Mouse (Mus musculus): ENCODE measurements around the gene Tmem170b. TPM values are rescaled to one million over a fixed set of nuclear protein-coding genes. Genes with fewer than 3 reads are reported as not detected.

Gene Tmem170b
- polyA plus RNA-seq, 1 experiment from 2014 or later: 11.0 TPM

DNA sequence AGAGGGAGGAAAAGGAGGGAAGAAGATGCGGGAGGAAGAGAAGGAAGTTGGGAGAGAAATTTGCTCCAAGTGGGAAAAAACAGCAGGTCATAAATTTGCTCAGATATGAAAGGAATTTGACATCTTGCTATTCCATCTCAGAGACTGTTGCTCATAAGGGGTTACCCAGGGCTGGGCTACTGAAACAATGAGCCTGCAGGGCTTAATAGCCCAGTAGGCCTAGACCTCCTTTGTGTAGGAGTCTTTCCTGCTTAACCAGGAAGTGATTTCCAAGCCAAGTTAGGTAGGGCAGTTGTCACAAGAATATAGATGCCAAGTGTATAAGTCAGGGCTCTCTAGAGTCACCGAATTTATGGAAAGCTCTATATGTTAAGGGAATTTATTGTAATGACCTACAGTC is 48.1 kb downstream of the Tmem170b start:
- H3K9me3 ChIP-seq (ENCODE audit: control insufficient read depth, low read length): no peaks in the 10 kb centered on the region
- H3K36me3 ChIP-seq (ENCODE audit: control insufficient read depth, insufficient read depth, low read length): no peaks in the 10 kb centered on the region
- no peaks in the 10 kb centered on the region for H3K27me3 ChIP-seq (ENCODE audit: control insufficient read depth, insufficient read depth, low read depth, low read length)
- WGBS: 64% methylated on average over 2 of the region's 2 CpGs
- no peak overlapping the region for H3K4me3 ChIP-seq (ENCODE audit: low read length)
- ATAC-seq (ENCODE audit: low read depth): no peak
- no peak overlapping the region for H3K27ac ChIP-seq (ENCODE audit: low read length)
- no peak overlapping the region for H3K4me2 ChIP-seq (ENCODE audit: low read depth, low read length)
- 0 out of 2 replicates have a peak, but pooled peaks cover 3% of the 10 kb centered on the region for H3K4me1 ChIP-seq (replicated peaks; ENCODE audit: control insufficient read depth, insufficient read depth, low read length)
- no peak overlapping the region for H3K9ac ChIP-seq (ENCODE audit: low read length)

DNA sequence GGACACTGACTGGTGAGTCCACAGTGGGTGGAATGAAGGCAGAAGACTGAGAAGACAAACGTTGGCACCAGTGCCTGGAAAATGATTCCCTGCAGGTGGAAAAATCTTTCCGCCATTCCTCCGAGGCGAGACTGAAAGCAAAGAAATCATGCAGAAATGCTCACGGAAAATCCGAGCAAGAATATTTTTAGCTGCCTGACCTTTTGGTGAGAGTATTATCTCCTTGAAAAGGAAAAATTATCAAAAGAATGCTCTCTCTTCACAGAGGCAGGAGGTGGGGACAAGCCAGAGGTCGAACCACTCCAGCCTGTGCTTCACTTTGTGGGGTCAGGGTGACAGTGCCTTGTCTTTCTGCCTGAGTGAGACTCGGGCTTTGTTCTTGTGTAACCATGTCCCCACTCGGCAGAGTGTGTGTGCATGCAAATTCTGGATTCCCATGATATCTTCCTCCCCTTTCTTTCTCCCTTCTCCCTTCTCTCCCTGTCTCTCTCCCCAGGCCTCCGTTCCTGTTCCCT is 49.9 kb downstream of the Tmem170b start:
- Histone ChIP-seq H3K9me3 (ENCODE audit: control insufficient read depth, low read length) (no peaks in the 10 kb centered on the region), H3K36me3 (ENCODE audit: control insufficient read depth, insufficient read depth, low read length) (no peaks in the 10 kb centered on the region), H3K4me3 (ENCODE audit: low read length) (no peak overlapping the region), H3K4me1 (replicated peaks; ENCODE audit: control insufficient read depth, insufficient read depth, low read length) (0 out of 2 replicates have a peak, but pooled peaks cover 6% of the 10 kb centered on the region), H3K27ac (ENCODE audit: low read length) (no peak overlapping the region), H3K27me3 (ENCODE audit: control insufficient read depth, insufficient read depth, low read depth, low read length) (no peaks in the 10 kb centered on the region), H3K4me2 (ENCODE audit: low read depth, low read length) (no peak overlapping the region), H3K9ac (ENCODE audit: low read length) (no peak overlapping the region)
- 48% methylated on average over 10 of the region's 10 CpGs for WGBS
- ATAC-seq (ENCODE audit: low read depth): no peak

DNA sequence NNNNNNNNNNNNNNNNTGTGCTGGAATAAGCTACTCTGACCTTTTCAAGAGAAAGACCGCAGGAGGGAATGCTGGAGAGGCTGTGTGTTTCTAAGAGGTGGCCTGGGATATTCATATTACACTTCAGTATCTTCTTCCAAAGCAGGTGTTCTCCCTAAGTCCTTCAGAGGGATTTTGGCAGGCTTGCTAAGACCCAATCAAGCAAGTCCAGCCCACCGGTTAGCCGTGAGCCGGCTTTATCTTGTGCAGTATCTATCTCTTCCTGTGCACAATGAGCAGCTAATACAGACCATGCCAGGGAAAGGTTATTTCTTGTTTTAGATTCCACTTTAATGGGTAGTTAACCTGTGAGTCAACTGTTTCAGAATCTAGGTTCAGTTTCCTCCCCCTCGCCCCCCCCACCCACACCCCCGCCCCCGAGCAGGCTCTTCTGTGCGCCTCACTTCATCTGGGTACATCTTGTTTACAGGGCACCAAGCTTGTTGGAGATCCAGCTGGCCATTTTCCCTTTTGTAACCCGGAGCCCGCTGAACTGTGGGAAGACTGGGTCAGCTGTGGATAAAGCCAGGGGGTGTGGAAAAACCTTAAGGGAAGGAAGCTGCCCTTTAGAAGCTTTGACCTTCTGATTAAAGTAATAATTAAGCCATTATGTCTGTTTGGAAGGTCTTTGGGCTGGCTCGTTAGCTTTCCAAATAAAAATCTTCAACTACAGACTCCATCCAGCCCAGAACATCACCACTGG is 54.5 kb downstream of the Tmem170b start:
- peaks cover 15% of the 10 kb centered on the region for H3K4me1 ChIP-seq (replicated peaks; ENCODE audit: control insufficient read depth, insufficient read depth, low read length)
- ATAC-seq (ENCODE audit: low read depth): no peak
- 61% methylated on average over 11 of the region's 11 CpGs for WGBS
- H3K27ac ChIP-seq (ENCODE audit: low read length): no peak overlapping the region
- no peak overlapping the region for H3K4me2 ChIP-seq (ENCODE audit: low read depth, low read length)
- H3K9me3 ChIP-seq (ENCODE audit: control insufficient read depth, low read length): no peaks in the 10 kb centered on the region
- H3K9ac ChIP-seq (ENCODE audit: low read length): no peak overlapping the region
- H3K36me3 ChIP-seq (ENCODE audit: control insufficient read depth, insufficient read depth, low read length): no peaks in the 10 kb centered on the region
- no peak overlapping the region for H3K4me3 ChIP-seq (ENCODE audit: low read length)
- no peaks in the 10 kb centered on the region for H3K27me3 ChIP-seq (ENCODE audit: control insufficient read depth, insufficient read depth, low read depth, low read length)

DNA sequence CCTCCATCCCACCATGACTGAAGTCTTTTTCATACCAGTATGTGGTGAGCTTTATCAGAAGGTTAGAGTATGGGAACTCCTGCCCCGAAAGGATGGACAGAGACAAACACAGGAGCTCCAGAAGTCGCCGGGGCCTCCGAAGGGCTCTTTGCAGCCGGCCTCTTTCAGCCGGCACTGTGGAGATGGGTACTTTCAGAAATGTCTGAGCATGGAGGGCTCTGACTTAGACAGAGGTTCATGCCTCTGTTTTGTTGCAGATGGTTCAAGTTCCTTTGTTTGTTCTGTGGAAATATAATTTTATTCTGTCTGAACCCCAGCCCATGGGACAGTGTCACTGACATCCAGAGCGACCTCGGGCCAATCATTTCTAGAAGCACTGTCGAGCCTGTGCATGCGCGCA is 55.4 kb downstream of the Tmem170b start:
- no peak overlapping the region for H3K9ac ChIP-seq (ENCODE audit: low read length)
- ATAC-seq (ENCODE audit: low read depth): no peak
- peaks cover 15% of the 10 kb centered on the region for H3K4me1 ChIP-seq (replicated peaks; ENCODE audit: control insufficient read depth, insufficient read depth, low read length)
- no peaks in the 10 kb centered on the region for H3K36me3 ChIP-seq (ENCODE audit: control insufficient read depth, insufficient read depth, low read length)
- WGBS: 85% methylated on average over 11 of the region's 11 CpGs
- H3K4me2 ChIP-seq (ENCODE audit: low read depth, low read length): no peak overlapping the region
- H3K27me3 ChIP-seq (ENCODE audit: control insufficient read depth, insufficient read depth, low read depth, low read length): no peaks in the 10 kb centered on the region
- no peak overlapping the region for H3K27ac ChIP-seq (ENCODE audit: low read length)
- no peak overlapping the region for H3K4me3 ChIP-seq (ENCODE audit: low read length)
- H3K9me3 ChIP-seq (ENCODE audit: control insufficient read depth, low read length): no peaks in the 10 kb centered on the region

DNA sequence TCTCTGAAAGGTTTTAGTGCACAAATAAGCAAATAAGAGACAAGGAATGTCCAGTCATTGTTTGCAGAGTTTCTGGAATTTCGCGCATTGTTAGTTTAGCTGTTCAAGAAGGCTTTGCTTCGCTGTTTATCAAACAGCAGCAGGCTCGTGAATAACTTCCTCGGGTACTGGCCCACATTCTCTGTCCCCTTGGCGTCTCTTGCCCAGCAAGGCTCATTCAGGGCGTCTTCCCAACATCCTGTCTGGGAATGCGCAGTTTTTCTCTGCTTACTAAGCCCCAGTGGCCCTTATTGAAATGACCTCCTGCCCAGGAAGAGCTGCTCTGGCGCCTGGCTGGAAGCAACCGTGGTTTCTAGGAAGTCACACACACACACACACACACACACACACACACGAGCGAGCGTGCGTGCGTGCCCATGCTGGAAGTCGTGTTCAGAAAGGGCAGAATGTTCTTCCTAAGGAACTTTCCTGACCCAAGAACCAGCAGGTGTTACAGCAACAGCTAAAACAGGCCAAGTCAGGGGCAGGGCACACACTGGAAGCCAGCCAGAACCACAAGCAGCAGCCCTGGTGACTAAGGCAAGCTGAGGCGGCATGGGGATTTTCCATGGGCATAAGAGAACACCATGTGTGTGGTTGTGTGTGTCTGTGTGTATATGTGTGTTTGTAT is 56.8 kb downstream of the Tmem170b start:
- Histone ChIP-seq H3K9ac (ENCODE audit: low read length) (peak overlapping the region; percentile 36), H3K4me3 (ENCODE audit: low read length) (no peak overlapping the region), H3K9me3 (ENCODE audit: control insufficient read depth, low read length) (no peaks in the 10 kb centered on the region), H3K4me2 (ENCODE audit: low read depth, low read length) (peak overlapping the region; percentile 21), H3K27me3 (ENCODE audit: control insufficient read depth, insufficient read depth, low read depth, low read length) (no peaks in the 10 kb centered on the region), H3K27ac (ENCODE audit: low read length) (peak overlapping the region; percentile 70), H3K4me1 (replicated peaks; ENCODE audit: control insufficient read depth, insufficient read depth, low read length) (peaks cover 15% of the 10 kb centered on the region), H3K36me3 (ENCODE audit: control insufficient read depth, insufficient read depth, low read length) (no peaks in the 10 kb centered on the region)
- ATAC-seq (ENCODE audit: low read depth): peak; percentile 90
- WGBS: 16% methylated on average over 17 of the region's 17 CpGs

DNA sequence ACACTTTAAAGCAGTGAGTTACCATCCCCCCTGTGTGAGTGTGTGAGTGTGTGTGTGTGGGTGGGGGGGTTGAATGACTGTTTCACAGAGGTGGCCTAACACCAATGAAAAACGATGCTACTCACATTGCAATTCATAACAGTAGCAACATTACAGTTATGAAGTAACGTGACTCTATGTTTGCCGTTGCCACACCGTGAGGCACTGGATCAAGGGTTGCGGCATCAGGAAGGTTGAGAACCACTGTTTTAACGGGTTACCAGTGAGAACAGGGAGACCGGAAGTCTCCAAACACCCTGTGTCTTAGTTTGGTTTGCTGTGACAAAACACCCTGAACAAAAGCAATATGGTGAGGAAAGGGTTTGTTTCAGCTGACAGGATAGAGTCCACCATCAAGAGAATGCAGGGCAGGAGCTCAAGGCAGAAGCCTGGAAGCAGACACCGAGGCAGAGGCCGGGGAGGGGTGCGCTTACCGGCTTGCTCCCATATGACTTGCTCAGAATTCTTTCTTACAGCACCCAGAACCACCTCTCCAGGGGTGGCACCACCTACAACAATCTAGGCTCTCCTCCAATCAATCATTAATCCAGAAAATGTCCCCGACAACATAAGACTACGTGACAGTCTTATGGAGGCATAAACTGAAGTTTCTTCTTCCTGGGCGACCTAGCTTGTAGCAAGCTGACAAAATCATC is 57.9 kb downstream of the Tmem170b start:
- Histone ChIP-seq H3K4me1 (replicated peaks; ENCODE audit: control insufficient read depth, insufficient read depth, low read length) (peaks cover 15% of the 10 kb centered on the region), H3K9me3 (ENCODE audit: control insufficient read depth, low read length) (no peaks in the 10 kb centered on the region), H3K27ac (ENCODE audit: low read length) (no peak overlapping the region), H3K9ac (ENCODE audit: low read length) (no peak overlapping the region), H3K4me3 (ENCODE audit: low read length) (no peak overlapping the region), H3K4me2 (ENCODE audit: low read depth, low read length) (no peak overlapping the region), H3K36me3 (ENCODE audit: control insufficient read depth, insufficient read depth, low read length) (no peaks in the 10 kb centered on the region), H3K27me3 (ENCODE audit: control insufficient read depth, insufficient read depth, low read depth, low read length) (no peaks in the 10 kb centered on the region)
- WGBS: 79% methylated on average over 14 of the region's 14 CpGs
- ATAC-seq (ENCODE audit: low read depth): no peak

DNA sequence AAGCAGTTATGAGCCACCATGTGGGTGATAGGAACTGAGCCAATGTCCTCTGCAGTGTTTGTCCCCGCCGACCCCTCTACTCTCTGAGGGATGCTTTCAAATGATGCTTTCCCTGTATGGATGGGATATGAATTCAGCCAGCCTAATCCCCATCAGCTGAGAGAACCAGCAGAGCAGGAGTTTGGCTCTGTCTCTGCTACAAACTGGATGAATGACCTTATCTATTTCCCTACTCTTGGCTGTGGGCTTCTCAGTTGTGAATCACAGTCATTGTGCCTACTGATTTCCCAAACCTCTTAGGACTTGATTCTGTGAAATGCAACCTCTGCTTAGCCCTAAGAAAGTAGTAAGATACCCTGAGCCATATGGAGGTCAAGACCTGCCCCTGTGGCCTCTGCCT is 64.2 kb downstream of the Tmem170b start:
- H3K27ac ChIP-seq (ENCODE audit: low read length): no peak overlapping the region
- H3K4me1 ChIP-seq (replicated peaks; ENCODE audit: control insufficient read depth, insufficient read depth, low read length): no peaks in the 10 kb centered on the region
- no peak for ATAC-seq (ENCODE audit: low read depth)

DNA sequence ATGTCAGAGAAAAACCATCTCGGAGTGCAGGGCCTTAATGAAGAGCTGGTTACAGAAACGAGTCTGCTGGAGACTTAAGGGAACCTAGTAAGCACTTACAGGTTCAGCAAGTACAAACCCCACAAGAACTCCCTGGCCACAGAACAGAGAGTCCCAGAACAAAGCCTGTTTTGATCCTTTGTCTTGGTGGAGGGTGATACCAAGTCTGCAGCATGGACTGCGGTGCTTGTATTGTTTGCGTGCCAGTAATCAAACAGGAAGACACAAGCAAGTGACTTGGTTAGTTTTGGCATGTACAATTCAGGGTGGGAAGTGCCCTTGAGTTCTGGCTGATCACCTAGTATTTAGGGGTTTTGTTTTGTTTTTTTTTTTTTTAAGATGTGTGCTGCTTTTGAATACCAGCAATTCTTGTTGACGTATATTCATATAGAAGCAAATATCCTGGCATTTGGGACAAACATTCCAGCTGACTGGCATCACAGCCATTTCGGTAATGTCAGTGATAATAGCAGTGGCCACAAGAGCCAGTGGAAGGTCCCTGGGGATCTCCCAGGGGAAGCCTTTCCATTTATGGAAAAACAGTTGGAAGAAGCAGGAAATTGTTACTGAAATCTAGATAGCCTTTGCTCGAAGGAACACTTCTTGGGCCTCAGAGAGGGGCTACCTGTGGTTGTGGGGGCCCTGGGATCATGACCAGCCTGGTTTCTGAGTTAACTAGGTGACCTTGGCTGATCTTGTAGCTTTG is 64.9 kb downstream of the Tmem170b start:
- Histone ChIP-seq H3K27me3 (ENCODE audit: control insufficient read depth, insufficient read depth, low read depth, low read length) (no peaks in the 10 kb centered on the region), H3K9me3 (ENCODE audit: control insufficient read depth, low read length) (no peaks in the 10 kb centered on the region), H3K4me2 (ENCODE audit: low read depth, low read length) (no peak overlapping the region), H3K4me1 (replicated peaks; ENCODE audit: control insufficient read depth, insufficient read depth, low read length) (no peaks in the 10 kb centered on the region), H3K9ac (ENCODE audit: low read length) (no peak overlapping the region), H3K36me3 (ENCODE audit: control insufficient read depth, insufficient read depth, low read length) (no peaks in the 10 kb centered on the region), H3K27ac (ENCODE audit: low read length) (no peak overlapping the region), H3K4me3 (ENCODE audit: low read length) (no peak overlapping the region)
- no peak for ATAC-seq (ENCODE audit: low read depth)
- WGBS: 64% methylated on average over 7 of the region's 7 CpGs

More for the DNA sequence above, 64.2 kb downstream of the Tmem170b start:
- Histone ChIP-seq H3K36me3 (ENCODE audit: control insufficient read depth, insufficient read depth, low read length) (no peaks in the 10 kb centered on the region), H3K4me3 (ENCODE audit: low read length) (no peak overlapping the region), H3K27me3 (ENCODE audit: control insufficient read depth, insufficient read depth, low read depth, low read length) (no peaks in the 10 kb centered on the region), H3K4me2 (ENCODE audit: low read depth, low read length) (no peak overlapping the region), H3K9ac (ENCODE audit: low read length) (no peak overlapping the region), H3K9me3 (ENCODE audit: control insufficient read depth, low read length) (no peaks in the 10 kb centered on the region)
- 98% methylated on average over 2 of the region's 2 CpGs for WGBS

All from lung, embryonic 16.5 days (tissue).